Mouse (Mus musculus) left cerebral cortex, adult 18-20 months (tissue): ENCODE measurements around the gene Surf1. TPM values are rescaled to one million over a fixed set of nuclear protein-coding genes. Genes with fewer than 3 reads are reported as not detected.
"Not testable (repeated sequence)": the region's sequence is repeated elsewhere in the genome, so short reads cannot be mapped to it uniquely, and the experiment has no call there.

Experiments
- DNase-seq, 2 experiments: peaks; one replicate each; pipeline ENCODE4 v3.0.0; 2021 to 2022; ENCODE audit warnings: low spot score in 2 of 2, mixed read lengths in 1 of 2
- total RNA-seq, 2 experiments: library from RNA; stranded (reverse); gene quantifications; 2 replicates each; pipeline ENCODE4 v1.2.3; 2021

Gene Surf1
- total RNA-seq, 2 experiments from 2014 or later: 106 to 118 TPM

DNA sequence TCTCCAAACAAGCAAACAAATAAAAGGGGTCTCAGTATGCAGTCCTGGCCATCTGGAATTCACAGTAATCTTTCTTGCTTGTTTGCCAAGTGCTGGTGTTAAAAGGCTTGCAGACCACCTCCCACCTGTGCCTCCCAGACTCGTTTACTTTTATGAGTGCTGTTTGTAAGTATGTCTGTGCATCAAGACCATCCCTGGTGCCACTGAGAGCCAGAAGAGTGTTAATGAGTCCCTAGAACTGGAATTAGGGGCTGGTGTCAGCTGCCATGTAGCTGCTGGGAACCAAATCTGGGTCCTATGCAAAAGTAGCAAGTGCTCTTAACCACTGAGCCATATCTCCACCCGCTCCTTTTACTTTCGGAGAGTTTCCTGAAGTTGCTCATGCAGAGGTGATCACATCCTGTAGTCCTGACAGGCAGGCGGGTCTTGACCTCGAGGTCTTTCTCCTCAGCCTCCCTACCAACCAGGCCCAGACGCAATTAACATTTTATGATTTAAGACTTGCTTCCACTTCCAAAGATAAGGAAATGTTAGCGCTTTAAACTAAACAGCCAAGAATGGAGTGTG is 14.4 kb downstream of the Surf1 start:
- no peak for DNase-seq

GRCm38 (mm10) chr2:26900731-26901130 is 15.6 kb downstream of the Surf1 start:
- no peak for DNase-seq

- DNase-seq: no peak
Measured at GRCm38 (mm10) chr2:26895898-26896297, 20.4 kb downstream of the Surf1 start.

- DNase-seq: not testable (repeated sequence)
Measured at GRCm38 (mm10) chr2:26886170-26886569, 30.2 kb downstream of the Surf1 start.

DNA sequence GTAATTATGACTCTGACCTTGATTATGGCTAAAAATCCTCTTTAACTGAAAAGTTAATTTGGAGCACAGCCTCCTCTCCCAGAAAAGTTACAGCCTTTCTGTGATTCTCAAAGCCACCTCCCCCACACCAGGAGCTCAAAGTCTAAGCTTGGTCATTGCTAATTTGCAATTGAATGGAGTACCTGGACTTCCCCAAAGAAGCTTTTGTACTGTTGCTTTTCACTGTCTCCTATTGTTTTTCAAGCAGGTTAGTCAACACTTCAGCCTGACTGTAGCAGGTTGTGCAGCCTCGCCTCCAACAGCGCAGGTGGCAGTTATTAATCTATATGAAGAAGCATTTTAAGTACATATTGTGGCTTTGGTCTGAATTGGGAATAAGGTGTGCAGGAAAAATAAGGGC is 30.8 kb downstream of the Surf1 start:
- DNase-seq: not testable (repeated sequence)

GRCm38 (mm10) chr2:26878571-26878970 is 37.8 kb downstream of the Surf1 start:
- DNase-seq: no peak

GRCm38 (mm10) chr2:26870666-26871065 is 45.7 kb downstream of the Surf1 start:
- no peak for DNase-seq

DNA sequence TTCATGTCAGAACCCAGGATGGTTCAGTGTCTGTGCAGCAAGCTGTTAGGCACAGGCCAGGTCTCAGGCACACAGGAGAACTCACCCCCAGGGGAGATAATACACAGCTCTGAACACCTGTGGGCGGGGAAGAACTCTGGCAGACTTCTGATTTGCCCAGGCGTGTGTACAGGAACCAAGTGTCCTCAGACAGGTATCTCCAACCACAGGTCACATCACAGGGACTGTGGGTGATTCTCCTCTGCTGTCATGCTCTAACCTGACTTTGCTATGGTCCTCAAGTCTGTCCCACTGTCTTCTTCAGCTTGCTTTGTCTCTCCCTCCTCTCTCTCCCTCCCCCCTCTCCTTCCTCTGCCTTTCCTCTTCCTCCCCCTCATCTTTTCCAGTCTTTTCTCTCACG is 51.5 kb downstream of the Surf1 start, which contains the start of gene Abo:
Gene Abo (minus strand): TSS at position 101 of the 400 bp plus-strand sequence.
- no peak for DNase-seq

Other genes with a start within 250 kb of the Surf1 start
- not detected for gene Lcn4, start 245.2 kb downstream of the Surf1 start, total RNA-seq
- gene Abo, start 51.6 kb downstream of the Surf1 start, total RNA-seq: not detected
- gene Surf6, start 13.7 kb downstream of the Surf1 start, total RNA-seq: 10 to 100 TPM; 27.1 to 29.1 TPM
- 10 to 100 TPM; 42.5 to 49.2 TPM for gene Med22, start 5.9 kb downstream of the Surf1 start, total RNA-seq
- gene Rpl7a, start 5.8 kb downstream of the Surf1 start, total RNA-seq: 100 to 1,000 TPM; 228 to 233 TPM
- gene Surf2, start 163 bp downstream of the Surf1 start, total RNA-seq: 10 to 100 TPM; 35.3 to 39.9 TPM
- 10 to 100 TPM; 44.9 to 52.7 TPM for gene Surf4, start 17.4 kb upstream of the Surf1 start, total RNA-seq
- not detected for gene Stkld1, start 17.5 kb upstream of the Surf1 start, total RNA-seq
- 10 to 100 TPM; 55.5 to 66.5 TPM for gene Rexo4, start 47.9 kb upstream of the Surf1 start, total RNA-seq
- 1 to 10 TPM; 1.3 to 2.7 TPM for gene Adamts13, start 56.9 kb upstream of the Surf1 start, total RNA-seq
- gene Cacfd1, start 93.4 kb upstream of the Surf1 start, total RNA-seq: 10 to 100 TPM; 46.8 to 47.0 TPM
- gene Slc2a6, start 111.5 kb upstream of the Surf1 start, total RNA-seq: 10 to 100 TPM; 21.5 to 27.5 TPM
- gene Mymk, start 155.6 kb upstream of the Surf1 start, total RNA-seq: under 1 TPM; 0.52 to 1.00 TPM
- 10 to 100 TPM; 15.5 to 21.8 TPM for gene Adamtsl2, start 162.8 kb upstream of the Surf1 start, total RNA-seq
- 100 to 1,000 TPM in 1 of 2 experiments, 10 to 100 TPM in 1; 98.9 to 107 TPM for gene Fam163b, start 226.0 kb upstream of the Surf1 start, total RNA-seq
- gene Dbh, start 248.7 kb upstream of the Surf1 start, total RNA-seq: under 1 TPM; 0.23 to 0.26 TPM